In genomic region chr11:100019466-100019865, GRCm38 (mm10) we compare ENCODE assay signal across 38 mouse cellular contexts. TPM values are rescaled to one million over a fixed set of nuclear protein-coding genes. Genes with fewer than 3 reads are reported as not detected.
"Had no signal": no experiment of that assay in that cellular context is flagged by ENCODE, and none has a peak within 500 bp of the region (broad histone marks: within the 10 kb centered on the region; RNA-seq: fewer than 3 reads in every experiment).

No protein-coding gene starts in this region.

- H3K4me3 ChIP-seq: embryonic facial prominence, embryonic 10.5 days; embryonic facial prominence, embryonic 12.5 days; embryonic facial prominence, embryonic 13.5 days; embryonic facial prominence, embryonic 15.5 days; erythroblast, embryonic 14.5 days; forebrain, embryonic 10.5 days; forebrain, embryonic 12.5 days; forebrain, embryonic 13.5 days; forebrain, embryonic 15.5 days; gastrocnemius, adult 2 months; heart, adult 2 months had no signal

- H3K27ac ChIP-seq: embryonic facial prominence, embryonic 10.5 days; embryonic facial prominence, embryonic 12.5 days; embryonic facial prominence, embryonic 13.5 days; embryonic facial prominence, embryonic 15.5 days; forebrain, embryonic 10.5 days; forebrain, embryonic 12.5 days; forebrain, embryonic 13.5 days; forebrain, embryonic 15.5 days; gastrocnemius, adult 2 months; heart, adult 2 months had no signal

- H3K36me3 ChIP-seq: embryonic facial prominence, embryonic 10.5 days; embryonic facial prominence, embryonic 12.5 days; embryonic facial prominence, embryonic 13.5 days; embryonic facial prominence, embryonic 15.5 days; forebrain, embryonic 10.5 days; forebrain, embryonic 12.5 days; forebrain, embryonic 15.5 days had no signal

- H3K4me1 ChIP-seq: embryonic facial prominence, embryonic 10.5 days; embryonic facial prominence, embryonic 12.5 days; embryonic facial prominence, embryonic 13.5 days; embryonic facial prominence, embryonic 15.5 days; forebrain, embryonic 10.5 days; forebrain, embryonic 12.5 days; forebrain, embryonic 13.5 days; forebrain, embryonic 15.5 days had no signal

- H3K4me2 ChIP-seq: embryonic facial prominence, embryonic 12.5 days; embryonic facial prominence, embryonic 13.5 days; embryonic facial prominence, embryonic 15.5 days; forebrain, embryonic 12.5 days; forebrain, embryonic 13.5 days; forebrain, embryonic 15.5 days had no signal

- ATAC-seq: forebrain, embryonic 13.5 days; forebrain, embryonic 14.5 days; forebrain, embryonic 15.5 days; forebrain, embryonic 16.5 days; forebrain, postnatal 0 days had no signal

- H3K27me3 ChIP-seq: embryonic facial prominence, embryonic 12.5 days; embryonic facial prominence, embryonic 13.5 days; embryonic facial prominence, embryonic 15.5 days; forebrain, embryonic 12.5 days; forebrain, embryonic 13.5 days; forebrain, embryonic 15.5 days had no signal

- DNase-seq: cerebellum, adult 8-10 months; cerebellum, adult 9-10 months; cerebellum, adult 9-11 months; cerebellum, postnatal 10 days; cerebellum, postnatal 14 days; cerebellum, postnatal 25 days; cerebellum, postnatal 36 days; embryo, embryonic 11 days; forebrain, postnatal 0 days; gastrocnemius, adult 2 months; gastrocnemius, postnatal 10 days; gastrocnemius, postnatal 14 days; gastrocnemius, postnatal 25 days; gastrocnemius, postnatal 36 days; heart, adult 18-20 months; heart, adult 2 months had no signal

- H3K9ac ChIP-seq: embryonic facial prominence, embryonic 12.5 days; embryonic facial prominence, embryonic 13.5 days; embryonic facial prominence, embryonic 15.5 days; forebrain, embryonic 12.5 days; forebrain, embryonic 13.5 days; forebrain, embryonic 15.5 days; forebrain, postnatal 0 days had no signal

- H3K9me3 ChIP-seq: embryonic facial prominence, embryonic 10.5 days; embryonic facial prominence, embryonic 12.5 days; embryonic facial prominence, embryonic 13.5 days; embryonic facial prominence, embryonic 15.5 days; forebrain, embryonic 10.5 days; forebrain, embryonic 12.5 days; forebrain, embryonic 13.5 days; forebrain, embryonic 15.5 days had no signal

RNA-seq across cellular contexts. Expression of gene Krt33a, which starts 3.5 kb away (rescaled TPM):
- total RNA-seq: common myeloid progenitor, adult 5-6 weeks; forebrain, postnatal 0 days; gastrocnemius, adult 2 months; gastrocnemius, adult 8-10 months; gastrocnemius, postnatal 10 days; gastrocnemius, postnatal 25 days; gastrocnemius, postnatal 36 days; gastrocnemius, postnatal 4 days; granulocyte monocyte progenitor cell, adult 5-6 weeks; heart, adult 18-20 months; heart, adult 2 months; heart, adult 8-10 months had no signal
- polyA plus RNA-seq: embryonic facial prominence, embryonic 10.5 days; embryonic facial prominence, embryonic 11.5 days; embryonic facial prominence, embryonic 13.5 days; erythroblast, embryonic 14.5 days; forebrain, embryonic 10.5 days; forebrain, embryonic 11.5 days; forebrain, embryonic 12.5 days; forebrain, embryonic 13.5 days; forebrain, embryonic 14.5 days; forebrain, embryonic 15.5 days; forebrain, embryonic 16.5 days; forebrain, postnatal 0 days; frontal cortex, adult 2 months; heart, adult 2 months had no signal

RNA-seq across cellular contexts. Expression of gene Krt33b, which starts 10.2 kb away (rescaled TPM):
- total RNA-seq: common myeloid progenitor, adult 5-6 weeks; forebrain, postnatal 0 days; gastrocnemius, adult 18-20 months; gastrocnemius, adult 2 months; gastrocnemius, adult 8-10 months; gastrocnemius, postnatal 25 days; gastrocnemius, postnatal 36 days; granulocyte monocyte progenitor cell, adult 5-6 weeks; heart, adult 18-20 months; heart, adult 2 months; heart, adult 8-10 months had no signal
- polyA plus RNA-seq: cortical plate, adult 2 months; embryonic facial prominence, embryonic 10.5 days; embryonic facial prominence, embryonic 11.5 days; embryonic facial prominence, embryonic 13.5 days; erythroblast, embryonic 14.5 days; forebrain, embryonic 10.5 days; forebrain, embryonic 11.5 days; forebrain, embryonic 12.5 days; forebrain, embryonic 13.5 days; forebrain, embryonic 14.5 days; forebrain, embryonic 15.5 days; forebrain, embryonic 16.5 days; forebrain, postnatal 0 days; frontal cortex, adult 2 months; gonadal fat pad, adult 2 months; heart, adult 2 months had no signal

RNA-seq across cellular contexts. Expression of gene Krt34, which starts 21.9 kb away (rescaled TPM):
- total RNA-seq: common myeloid progenitor, adult 5-6 weeks; forebrain, postnatal 0 days; gastrocnemius, adult 2 months; gastrocnemius, adult 8-10 months; gastrocnemius, postnatal 10 days; gastrocnemius, postnatal 14 days; gastrocnemius, postnatal 25 days; gastrocnemius, postnatal 36 days; gastrocnemius, postnatal 4 days; granulocyte monocyte progenitor cell, adult 5-6 weeks; heart, adult 18-20 months; heart, adult 2 months; heart, adult 8-10 months had no signal
- polyA plus RNA-seq: cortical plate, adult 2 months; embryonic facial prominence, embryonic 10.5 days; embryonic facial prominence, embryonic 11.5 days; embryonic facial prominence, embryonic 12.5 days; embryonic facial prominence, embryonic 13.5 days; erythroblast, embryonic 14.5 days; forebrain, embryonic 10.5 days; forebrain, embryonic 11.5 days; forebrain, embryonic 12.5 days; forebrain, embryonic 13.5 days; forebrain, embryonic 14.5 days; forebrain, embryonic 15.5 days; forebrain, embryonic 16.5 days; frontal cortex, adult 2 months; gonadal fat pad, adult 2 months; heart, adult 2 months had no signal

RNA-seq across cellular contexts. Expression of gene Krtap17-1, which starts 25.7 kb away (rescaled TPM):
- total RNA-seq: common myeloid progenitor, adult 5-6 weeks; forebrain, postnatal 0 days; gastrocnemius, adult 18-20 months; gastrocnemius, adult 2 months; gastrocnemius, adult 8-10 months; gastrocnemius, postnatal 10 days; gastrocnemius, postnatal 14 days; gastrocnemius, postnatal 25 days; gastrocnemius, postnatal 36 days; gastrocnemius, postnatal 4 days; granulocyte monocyte progenitor cell, adult 5-6 weeks; heart, adult 18-20 months; heart, adult 2 months; heart, adult 8-10 months had no signal
- polyA plus RNA-seq: cortical plate, adult 2 months; embryonic facial prominence, embryonic 10.5 days; embryonic facial prominence, embryonic 11.5 days; erythroblast, embryonic 14.5 days; forebrain, embryonic 10.5 days; forebrain, embryonic 11.5 days; forebrain, embryonic 12.5 days; forebrain, embryonic 13.5 days; forebrain, embryonic 14.5 days; forebrain, embryonic 15.5 days; forebrain, embryonic 16.5 days; frontal cortex, adult 2 months; gonadal fat pad, adult 2 months; heart, adult 2 months had no signal

RNA-seq across cellular contexts. Expression of gene Krt31, which starts 30.9 kb away (rescaled TPM):
- total RNA-seq: common myeloid progenitor, adult 5-6 weeks; forebrain, postnatal 0 days; gastrocnemius, adult 18-20 months; gastrocnemius, adult 2 months; gastrocnemius, adult 8-10 months; gastrocnemius, postnatal 10 days; gastrocnemius, postnatal 14 days; gastrocnemius, postnatal 25 days; gastrocnemius, postnatal 36 days; gastrocnemius, postnatal 4 days; granulocyte monocyte progenitor cell, adult 5-6 weeks; heart, adult 18-20 months; heart, adult 2 months; heart, adult 8-10 months had no signal
- polyA plus RNA-seq: cortical plate, adult 2 months; embryonic facial prominence, embryonic 10.5 days; embryonic facial prominence, embryonic 11.5 days; embryonic facial prominence, embryonic 12.5 days; embryonic facial prominence, embryonic 13.5 days; erythroblast, embryonic 14.5 days; forebrain, embryonic 10.5 days; forebrain, embryonic 11.5 days; forebrain, embryonic 12.5 days; forebrain, embryonic 13.5 days; forebrain, embryonic 14.5 days; forebrain, embryonic 15.5 days; forebrain, embryonic 16.5 days; forebrain, postnatal 0 days; frontal cortex, adult 2 months had no signal
